In genomic region chr11:94141564-94141963, GRCm38 (mm10) we compare ENCODE assay signal across 21 mouse cellular contexts.
DNase-seq lines count a peak whose midpoint lies in the region; ATAC-seq and TF ChIP-seq lines count a peak whose summit lies in the region.
"Had no signal": no experiment of that assay in that cellular context is flagged by ENCODE, and none has a peak within 500 bp of the region (broad histone marks: within the 10 kb centered on the region; RNA-seq: fewer than 3 reads in every experiment).

No protein-coding gene starts in this region.

- DNase-seq in cerebellum, adult 9-11 months: peak; percentile 33
- no peak for DNase-seq in cerebellum, postnatal 25 days
- DNase-seq in 3134 (ENCODE audit: extremely low read depth, insufficient read length, low spot score): peak; percentile 83
- no peak for DNase-seq in embryonic facial prominence, embryonic 10.5 days (ENCODE audit: low spot score)
- DNase-seq in thymus, adult 18-20 months: no peak
- no peak for DNase-seq in kidney, postnatal 10 days
- DNase-seq: heart, postnatal 10 days; kidney, adult 9 months; kidney, postnatal 4 days; layer of hippocampus, adult 9-11 months; liver, embryonic 13.5 days; retina, postnatal 1 day; right cerebral cortex, postnatal 4 days; thymus, postnatal 14 days had no signal

- H3K9me3 ChIP-seq in ES-Bruce4 (replicated peaks; ENCODE audit: control insufficient read depth, insufficient read depth, low read length, poor library complexity, severe bottlenecking): no peaks in the 10 kb centered on the region
- H3K9me3 ChIP-seq in embryonic facial prominence, embryonic 10.5 days: no peaks in the 10 kb centered on the region
- H3K9me3 ChIP-seq in midbrain, embryonic 13.5 days: no peaks in the 10 kb centered on the region
- H3K9me3 ChIP-seq: hindbrain, embryonic 13.5 days; limb, embryonic 12.5 days; liver, embryonic 13.5 days had no signal

- H3K27ac ChIP-seq in ES-Bruce4 (ENCODE audit: insufficient read depth, low read length): peak overlapping the region; percentile 42
- H3K27ac ChIP-seq in embryonic facial prominence, embryonic 10.5 days (replicated peaks): 0 out of 2 replicates have a peak overlapping the region, but pooled peaks have one; percentile 6
- H3K27ac ChIP-seq in midbrain, embryonic 13.5 days: no peak overlapping the region
- H3K27ac ChIP-seq: hindbrain, embryonic 13.5 days; limb, embryonic 12.5 days; liver, embryonic 13.5 days had no signal

- 62% methylated on average over 3 of the region's 3 CpGs for WGBS in embryonic facial prominence, embryonic 10.5 days
- 54% methylated on average over 3 of the region's 3 CpGs for WGBS in midbrain, embryonic 13.5 days

- ATAC-seq in midbrain, embryonic 13.5 days: no peak
- ATAC-seq: forebrain, embryonic 16.5 days; midbrain, embryonic 16.5 days had no signal

- H3K4me1 ChIP-seq in ES-Bruce4 (ENCODE audit: control insufficient read depth, insufficient read depth, low read length): peaks cover 20% of the 10 kb centered on the region
- peaks cover 39% of the 10 kb centered on the region for H3K4me1 ChIP-seq in embryonic facial prominence, embryonic 10.5 days
- H3K4me1 ChIP-seq in midbrain, embryonic 13.5 days (replicated peaks): peaks cover 23% of the 10 kb centered on the region

- no peak overlapping the region for H3K4me2 ChIP-seq in midbrain, embryonic 13.5 days (replicated peaks)
- H3K4me2 ChIP-seq: heart, embryonic 11.5 days; hindbrain, embryonic 13.5 days; limb, embryonic 12.5 days; liver, embryonic 13.5 days had no signal

- no peak for TF ChIP-seq POLR2A in ES-Bruce4 (IDR thresholded peaks at IDR 0.05; ENCODE audit: insufficient read depth, low read length)

- H3K36me3 ChIP-seq in ES-Bruce4 (ENCODE audit: control insufficient read depth, insufficient read depth, low read length, poor library complexity, severe bottlenecking): no peaks in the 10 kb centered on the region
- H3K36me3 ChIP-seq in embryonic facial prominence, embryonic 10.5 days (replicated peaks): no peaks in the 10 kb centered on the region
- H3K36me3 ChIP-seq in midbrain, embryonic 13.5 days: no peaks in the 10 kb centered on the region
- H3K36me3 ChIP-seq: hindbrain, embryonic 13.5 days; limb, embryonic 12.5 days; liver, embryonic 13.5 days had no signal

- TF ChIP-seq EP300 in ES-Bruce4 (IDR thresholded peaks at IDR 0.05; ENCODE audit: insufficient read depth, low read depth, low read length): no peak

- H3K9ac ChIP-seq in ES-Bruce4 (ENCODE audit: low read depth, poor library complexity, severe bottlenecking): no peak overlapping the region
- H3K9ac ChIP-seq in midbrain, embryonic 13.5 days (replicated peaks): no peak overlapping the region
- H3K9ac ChIP-seq: hindbrain, embryonic 13.5 days; limb, embryonic 12.5 days; liver, embryonic 13.5 days had no signal

- H3K4me3 ChIP-seq in ES-Bruce4 (ENCODE audit: low read depth, low read length): no peak overlapping the region
- H3K4me3 ChIP-seq in embryonic facial prominence, embryonic 10.5 days: no peak overlapping the region
- no peak overlapping the region for H3K4me3 ChIP-seq in midbrain, embryonic 13.5 days (replicated peaks)
- H3K4me3 ChIP-seq: hindbrain, embryonic 13.5 days; limb, embryonic 12.5 days; liver, embryonic 13.5 days had no signal

- TF ChIP-seq CTCF in ES-Bruce4 (IDR thresholded peaks at IDR 0.05; ENCODE audit: low read depth, low read length): no peak

- no peaks in the 10 kb centered on the region for H3K27me3 ChIP-seq in ES-Bruce4 (ENCODE audit: control insufficient read depth, insufficient read depth, low read length, poor library complexity, severe bottlenecking)
- peaks cover 28% of the 10 kb centered on the region for H3K27me3 ChIP-seq in embryonic facial prominence, embryonic 10.5 days (replicated peaks; ENCODE audit: low read depth, poor library complexity, severe bottlenecking)
- H3K27me3 ChIP-seq in midbrain, embryonic 13.5 days: no peaks in the 10 kb centered on the region
- H3K27me3 ChIP-seq: hindbrain, embryonic 13.5 days; limb, embryonic 12.5 days had no signal

Comparison
In these comparisons a context has a peak if more than half of its experiments do, and no peak if none do; other contexts are left out.
1. DNase-seq: peak in cerebellum, adult 9-11 months (single experiment) and 3134 (single experiment); none in cerebellum, postnatal 25 days (0 of 2), embryonic facial prominence, embryonic 10.5 days (single experiment), thymus, adult 18-20 months (0 of 2) and kidney, postnatal 10 days (single experiment).